Mouse (Mus musculus) hindbrain, embryonic 14.5 days (tissue): Measurements from ENCODE around the gene Rhot1. TPM values are rescaled to one million over a fixed set of nuclear protein-coding genes. Genes with fewer than 3 reads are reported as not detected.
A peak's percentile ranks its signal among the peaks of the same experiment; 100 is the strongest.

Source experiments
- ATAC-seq: fragments of 200-750 bp; cut with Nextera tagmentation; 2 replicates; pipeline ENCODE4 v1.8.0; 2017; ENCODE audit warnings: moderate number of reproducible peaks, mild to moderate bottlenecking, moderate TSS enrichment, moderate library complexity; ENCODE audit not compliant: low FRiP score
- DNase-seq: peaks from one replicate; pipeline ENCODE4 v3.0.0-alpha.2; 2015; ENCODE audit warnings: low spot score
- H3K27ac ChIP-seq: fragments of 300-500 bp; sonication (generic); 2 replicates; pipeline ENCODE4 v1.5.1; 2014; ENCODE audit warnings: mild to moderate bottlenecking, moderate library complexity
- H3K27me3 ChIP-seq: fragments of 300-500 bp; sonication (generic); 2 replicates; pipeline ENCODE4 v1.6.1; 2014; ENCODE audit warnings: mild to moderate bottlenecking, low read length, mixed read lengths; ENCODE audit not compliant: control insufficient read depth, insufficient read depth
- H3K36me3 ChIP-seq: fragments of 300-500 bp; sonication (generic); replicated peaks from 2 replicates; pipeline ENCODE4 v1.6.1; 2014; ENCODE audit not compliant: control insufficient read depth, insufficient read depth
- H3K4me1 ChIP-seq: fragments of 300-500 bp; sonication (generic); replicated peaks from 2 replicates; pipeline ENCODE4 v1.6.1; 2014; ENCODE audit warnings: antibody characterized with exemption, low read length, mixed read lengths; ENCODE audit not compliant: control insufficient read depth, insufficient read depth
- H3K4me2 ChIP-seq: fragments of 300-500 bp; sonication (generic); replicated peaks from 2 replicates; pipeline ENCODE4 v1.6.1; 2014; ENCODE audit warnings: mild to moderate bottlenecking, moderate library complexity
- H3K4me3 ChIP-seq: fragments of 300-500 bp; sonication (generic); replicated peaks from 2 replicates; pipeline ENCODE4 v1.5.1; 2014; ENCODE audit warnings: mild to moderate bottlenecking, low read length
- H3K9ac ChIP-seq: fragments of 300-500 bp; sonication (generic); 2 replicates; pipeline ENCODE4 v1.6.1; 2014
- H3K9me3 ChIP-seq: fragments of 300-500 bp; sonication (generic); 2 replicates; pipeline ENCODE4 v1.6.1; 2016; ENCODE audit warnings: low read length; ENCODE audit not compliant: control insufficient read depth
- WGBS: fragments of 180-500 bp; shearing (Covaris S2); extraction: QIAGEN DNeasy Blood & Tissue Kit; methylation state at CpG from one replicate; pipeline ENCODE4 v1.1.7; 2014; 5-methylcytosine and 5-hydroxymethylcytosine counted together
- polyA plus RNA-seq: library from polyadenylated mRNA; unstranded; fragments of >200 nt; fragmentation: Nextera tagmentation; extraction: Ambion mirVana; gene quantifications from 2 replicates; pipeline ENCODE4 v1.2.1, GENCODE M21; 2014

Rhot1 gene
- polyA plus RNA-seq, 1 experiment from 2014 or later: 79.0 TPM

DNA sequence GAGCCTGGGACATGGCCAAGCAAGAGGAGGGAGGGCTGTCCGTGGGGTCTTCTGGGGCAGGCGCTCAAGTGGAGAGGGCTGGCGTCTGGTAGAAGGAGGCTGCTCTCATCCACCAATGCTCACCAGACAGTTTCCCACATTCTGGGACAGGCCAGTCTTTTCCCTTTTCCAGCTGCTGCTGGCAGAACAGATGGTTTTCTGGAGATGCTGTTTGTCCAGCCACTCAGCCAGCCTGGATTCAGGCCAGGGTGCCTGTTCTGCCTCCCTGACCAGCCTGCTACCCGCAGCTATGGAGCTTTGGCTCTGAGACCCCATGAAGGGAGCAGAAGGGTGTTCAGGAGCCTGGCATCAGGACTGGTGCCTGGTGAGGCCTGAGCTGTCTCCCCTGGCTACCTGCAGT lies 102.5 kb downstream of the Rhot1 start:
- DNase-seq: no peak
- 0 out of 2 replicates have a peak overlapping the region, but pooled peaks have one; percentile 0 for H3K9ac ChIP-seq

DNA sequence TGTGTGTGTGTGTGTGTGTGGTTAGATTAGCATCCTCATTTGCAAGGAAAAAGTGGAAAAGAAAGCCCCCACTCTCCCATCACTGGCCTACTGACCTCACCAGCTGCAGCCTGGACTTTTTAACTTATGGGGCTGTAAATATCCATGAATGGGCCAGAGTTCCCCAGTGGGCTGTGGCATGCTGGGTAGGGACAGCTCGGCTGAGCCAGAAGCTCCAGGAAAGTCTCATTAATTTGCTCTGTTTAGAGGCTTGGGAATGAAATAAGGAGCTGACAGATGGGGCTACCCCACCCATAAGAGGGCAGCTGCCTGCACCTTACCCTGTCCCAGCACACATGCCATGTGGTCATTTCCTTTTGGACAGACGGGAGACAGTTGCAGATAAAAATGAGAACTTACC lies 103.2 kb downstream of the Rhot1 start:
- DNase-seq (no peak), ATAC-seq (no peak)
- Histone ChIP-seq H3K27ac (peak overlapping the region; percentile 58), H3K4me3 (no peak overlapping the region), H3K36me3 (no peaks in the 10 kb centered on the region), H3K4me2 (no peak overlapping the region), H3K27me3 (no peaks in the 10 kb centered on the region), H3K9ac (no peak overlapping the region), H3K9me3 (no peaks in the 10 kb centered on the region), H3K4me1 (peaks cover 19% of the 10 kb centered on the region; the same call in 1 of the 2 replicates)
- 20% methylated on average over 2 of the region's 2 CpGs for WGBS

More for the DNA sequence above, 102.5 kb downstream of the Rhot1 start:
- Histone ChIP-seq H3K9me3 (no peaks in the 10 kb centered on the region), H3K4me1 (peaks cover 19% of the 10 kb centered on the region; the same call in 1 of the 2 replicates), H3K4me3 (no peak overlapping the region), H3K4me2 (no peak overlapping the region), H3K36me3 (no peaks in the 10 kb centered on the region), H3K27me3 (no peaks in the 10 kb centered on the region), H3K27ac (peak overlapping the region; percentile 36; the same call in 1 of the 2 replicates)
- 32% methylated on average over 4 of the region's 4 CpGs for WGBS
- 0 out of 2 replicates have a peak, but pooled peaks have one; percentile 12 for ATAC-seq

DNA sequence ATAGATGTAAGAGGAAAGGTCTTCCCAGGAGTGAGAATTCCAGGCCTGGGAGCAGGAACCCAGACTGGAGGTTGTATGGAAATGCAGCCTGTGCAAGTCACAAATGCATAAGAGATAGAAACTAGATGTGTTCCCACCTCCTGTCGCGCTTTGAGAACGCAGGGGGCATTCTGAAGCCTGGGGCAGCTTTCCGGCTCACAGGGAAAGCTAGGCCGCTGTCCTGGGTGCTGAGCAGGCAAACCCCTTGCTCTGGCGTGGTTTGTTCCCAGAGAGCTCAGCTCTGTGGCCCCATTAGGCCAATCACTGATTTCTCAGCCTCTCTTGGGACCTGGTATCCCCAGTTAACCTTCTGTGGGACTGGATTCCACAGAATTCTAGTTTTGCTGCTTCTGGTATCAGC lies 103.7 kb downstream of the Rhot1 start:
- no peak for DNase-seq
- Histone ChIP-seq H3K9ac (no peak overlapping the region), H3K27me3 (no peaks in the 10 kb centered on the region), H3K4me1 (peaks cover 19% of the 10 kb centered on the region; the same call in 1 of the 2 replicates), H3K4me2 (no peak overlapping the region), H3K36me3 (no peaks in the 10 kb centered on the region), H3K4me3 (no peak overlapping the region), H3K9me3 (no peaks in the 10 kb centered on the region), H3K27ac (peak overlapping the region; percentile 58)
- WGBS: 14% methylated on average over 6 of the region's 6 CpGs
- no peak for ATAC-seq

DNA sequence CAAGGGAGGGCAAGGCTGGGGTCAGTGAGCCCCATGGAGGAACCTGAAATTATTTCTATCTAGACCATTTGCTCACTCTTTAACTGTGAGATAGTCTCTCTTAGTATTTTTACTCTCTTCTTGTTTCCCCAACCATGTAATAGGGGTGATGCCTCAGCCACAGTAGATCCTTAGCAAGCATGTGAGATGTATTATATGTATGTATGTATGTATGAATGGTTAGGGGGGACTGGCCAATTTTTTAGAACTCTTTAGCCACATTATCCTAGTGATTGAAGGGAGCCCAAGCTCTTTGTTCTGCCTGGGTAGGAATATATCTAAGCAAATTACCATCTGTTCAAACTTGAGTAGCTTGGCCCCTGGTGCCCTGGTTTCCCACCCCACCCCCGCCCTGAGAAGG lies 104.6 kb downstream of the Rhot1 start:
- Histone ChIP-seq H3K9ac (no peak overlapping the region), H3K36me3 (no peaks in the 10 kb centered on the region), H3K4me2 (no peak overlapping the region), H3K27ac (no peak overlapping the region), H3K4me3 (no peak overlapping the region), H3K9me3 (no peaks in the 10 kb centered on the region), H3K4me1 (peaks cover 19% of the 10 kb centered on the region; the same call in 1 of the 2 replicates), H3K27me3 (no peaks in the 10 kb centered on the region)
- ATAC-seq (no peak), DNase-seq (no peak)
- WGBS: 68% methylated on average over 1 of the region's 1 CpGs

- Histone ChIP-seq H3K4me1 (peaks cover 19% of the 10 kb centered on the region; the same call in 1 of the 2 replicates), H3K9ac (no peak overlapping the region), H3K4me3 (no peak overlapping the region), H3K27ac (no peak overlapping the region), H3K4me2 (no peak overlapping the region), H3K36me3 (no peaks in the 10 kb centered on the region), H3K9me3 (no peaks in the 10 kb centered on the region), H3K27me3 (no peaks in the 10 kb centered on the region)
- DNase-seq (no peak), ATAC-seq (no peak)
- 76% methylated on average over 4 of the region's 4 CpGs for WGBS
Observed at GRCm38 (mm10) chr11:80313944-80314343, 105.1 kb downstream of the Rhot1 start.

GRCm38 (mm10) chr11:80315743-80316639 lies 107.2 kb downstream of the Rhot1 start:
- peaks cover 19% of the 10 kb centered on the region; the same call in 1 of the 2 replicates for H3K4me1 ChIP-seq
- no peaks in the 10 kb centered on the region for H3K9me3 ChIP-seq
- H3K36me3 ChIP-seq: no peaks in the 10 kb centered on the region
- DNase-seq: peak; percentile 74
- peak; percentile 85 for ATAC-seq
- peak overlapping the region; percentile 63 for H3K27ac ChIP-seq
- WGBS: 20% methylated on average over 10 of the region's 10 CpGs
- H3K27me3 ChIP-seq: no peaks in the 10 kb centered on the region
- H3K4me3 ChIP-seq: no peak overlapping the region
- no peak overlapping the region for H3K4me2 ChIP-seq
- H3K9ac ChIP-seq: no peak overlapping the region

Other genes with a start within 250 kb of the Rhot1 start
- gene Utp6, start 246.6 kb upstream of the Rhot1 start, polyA plus RNA-seq: 45.2 and 50.1 TPM in 2 replicates
- gene Suz12, start 215.9 kb upstream of the Rhot1 start, polyA plus RNA-seq: 15.3 and 17.2 TPM in 2 replicates
- 10.7 and 12.3 TPM in 2 replicates for gene Crlf3, start 128.0 kb upstream of the Rhot1 start, polyA plus RNA-seq
- 5.0 and 5.4 TPM in 2 replicates for gene Atad5, start 119.6 kb upstream of the Rhot1 start, polyA plus RNA-seq
- gene Tefm, start 66.8 kb upstream of the Rhot1 start, polyA plus RNA-seq: 19.9 and 24.3 TPM in 2 replicates
- gene Adap2, start 54.9 kb upstream of the Rhot1 start, polyA plus RNA-seq: 3.4 and 3.6 TPM in 2 replicates
- gene Rnf135, start 25.2 kb upstream of the Rhot1 start, polyA plus RNA-seq: 3.4 and 3.7 TPM in 2 replicates
- 4.6 and 5.4 TPM in 2 replicates for gene Rhbdl3, start 91.9 kb downstream of the Rhot1 start, polyA plus RNA-seq
- 37.6 and 40.4 TPM in 2 replicates for gene 5730455P16Rik, start 169.0 kb downstream of the Rhot1 start, polyA plus RNA-seq
- gene Zfp207, start 174.3 kb downstream of the Rhot1 start, polyA plus RNA-seq: 190 and 213 TPM in 2 replicates
- gene Psmd11, start 219.6 kb downstream of the Rhot1 start, polyA plus RNA-seq: 256 and 266 TPM in 2 replicates